Mouse (Mus musculus) heart, postnatal 14 days (tissue): Measurements from ENCODE around the gene Tssk3. TPM values are rescaled to one million over a fixed set of nuclear protein-coding genes. Genes with fewer than 3 reads are reported as not detected.
A peak's percentile ranks its signal among the peaks of the same experiment; 100 is the strongest.
"Not testable (repeated sequence)": the region's sequence is repeated elsewhere in the genome, so short reads cannot be mapped to it uniquely, and the experiment has no call there.

Source experiments
- DNase-seq, 2 experiments: peaks; one replicate each; pipeline ENCODE4 v3.0.0; 2021 to 2022
- intact Hi-C: fragments of 180-260 bp; cut with DNase I; formaldehyde crosslinking; loops from one replicate; pipeline ENCODE4 v1.15.1; 2025
- total RNA-seq, 2 experiments: library from RNA; stranded (reverse); gene quantifications; 2 replicates each; pipeline ENCODE4 v1.2.3; 2021

The Tssk3 gene
- total RNA-seq, 2 experiments from 2014 or later: not detected

DNA sequence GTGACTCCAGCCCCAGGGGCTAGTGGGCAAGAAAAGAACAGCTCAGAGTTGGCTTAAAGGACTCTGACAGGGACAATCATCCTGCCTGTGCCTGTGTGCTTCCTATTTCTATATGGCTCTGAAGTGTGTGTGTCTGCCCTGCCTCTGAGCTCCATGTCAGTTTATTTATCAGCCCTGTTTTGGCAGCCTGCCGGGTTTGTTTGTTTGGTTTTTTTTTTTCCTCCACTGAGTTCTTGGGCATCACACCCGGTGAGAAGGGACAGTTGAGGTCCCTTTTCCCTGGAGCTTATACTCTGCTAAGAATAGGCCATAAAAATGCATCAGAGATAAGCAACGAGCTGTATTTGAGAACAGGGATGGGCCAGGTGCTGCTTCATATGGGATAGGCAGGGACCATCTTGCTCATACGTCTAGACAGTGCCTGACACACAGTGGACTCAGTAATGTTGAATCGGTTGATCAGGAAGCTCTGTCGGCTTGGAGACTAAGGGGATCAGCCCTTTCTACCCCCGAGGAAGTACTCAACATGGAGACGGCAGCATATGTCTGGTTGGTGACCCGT lies 11.6 kb upstream of the Tssk3 start:
- DNase-seq: no peak
- intact Hi-C loops: no loop called here

DNA sequence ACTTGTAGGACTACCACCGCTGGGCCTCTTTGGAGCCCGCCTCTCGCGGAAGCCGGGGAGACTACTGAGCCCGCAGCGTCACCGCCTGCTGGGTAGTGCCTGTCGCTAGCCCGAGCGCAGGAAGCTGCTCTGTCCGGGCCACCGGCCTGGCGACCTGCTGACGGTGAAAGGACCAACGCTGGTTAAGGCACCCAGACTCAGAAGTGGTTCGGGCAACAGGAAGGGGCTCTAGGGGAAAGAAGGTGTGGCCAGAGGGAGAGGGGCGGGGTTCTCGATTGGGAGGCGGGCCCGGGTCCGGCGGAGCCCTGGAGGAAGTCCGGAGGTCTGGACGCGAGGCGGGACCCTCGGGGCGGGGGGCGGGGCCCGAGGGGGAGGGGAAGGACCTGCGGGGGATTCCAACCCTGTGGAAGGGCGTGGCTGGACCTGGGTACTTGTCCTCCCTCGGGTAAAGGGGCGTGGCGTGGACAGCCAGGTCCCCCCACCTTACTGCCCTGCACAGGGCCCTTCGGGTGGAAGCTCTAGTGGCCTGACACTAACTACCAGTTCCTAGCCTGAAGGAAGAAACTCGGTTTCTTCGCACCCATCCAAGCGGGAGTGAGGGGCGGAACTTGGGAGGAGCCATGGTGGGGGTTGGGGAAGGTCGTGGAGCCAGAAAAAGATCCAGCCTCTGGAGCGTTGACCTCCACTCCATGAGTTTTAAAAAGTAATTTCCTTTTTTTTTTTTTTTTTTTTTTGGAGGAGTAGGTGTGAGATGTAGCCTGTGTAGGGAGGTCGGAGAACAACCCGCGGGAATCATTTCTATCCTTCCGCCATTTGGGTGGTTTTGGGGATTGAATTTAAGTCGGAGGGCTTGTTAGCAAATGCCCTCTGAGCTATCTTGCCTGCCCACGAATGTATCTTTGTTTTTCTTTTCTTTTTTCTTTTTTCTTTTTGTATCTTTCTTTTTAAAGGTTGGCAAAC lies 10.1 kb upstream of the Tssk3 start:
- intact Hi-C loops: no loop called here
- peak; percentile 88 to 90 for DNase-seq

DNA sequence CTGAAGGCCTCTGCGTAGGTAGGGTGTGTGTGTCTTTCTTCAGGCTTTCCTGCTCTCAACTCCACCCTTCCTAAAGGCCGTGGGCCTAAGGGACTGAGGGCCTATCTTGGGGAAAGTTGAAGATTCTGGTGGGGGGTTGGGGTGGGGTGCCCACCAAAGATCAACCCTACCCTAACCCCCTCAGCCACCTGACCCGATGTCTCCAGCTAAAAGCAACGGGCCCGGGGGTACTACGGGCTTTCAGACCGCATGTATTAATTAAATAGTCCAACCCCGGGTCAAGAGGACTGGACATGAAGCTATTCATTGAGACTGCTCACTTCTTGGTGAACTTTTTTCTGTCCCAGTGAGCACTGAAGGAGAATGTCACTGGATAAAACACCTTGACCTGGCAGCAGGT lies 9.2 kb upstream of the Tssk3 start:
- intact Hi-C loops: no loop called here
- DNase-seq: no peak

DNA sequence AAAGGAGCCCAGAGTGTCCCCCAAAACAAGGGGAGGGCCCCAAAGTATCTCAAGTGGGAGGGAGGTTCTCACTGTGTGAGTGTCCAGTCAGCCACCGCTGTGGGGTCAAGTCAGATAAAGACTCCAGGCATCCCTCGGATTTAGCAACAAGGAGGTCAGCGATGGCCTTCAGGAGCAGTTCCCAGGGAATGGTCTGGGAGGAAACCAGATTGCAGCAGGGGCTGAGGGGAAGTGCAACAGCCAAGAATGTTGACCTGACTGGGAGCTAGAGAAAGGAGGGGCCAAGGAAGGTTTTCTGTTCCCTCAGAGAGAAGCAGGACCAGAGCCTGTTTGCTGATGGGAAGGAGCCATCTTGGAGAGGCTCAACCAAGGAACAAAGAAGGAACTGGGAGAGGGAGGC lies 8.1 kb upstream of the Tssk3 start:
- intact Hi-C loops: loop anchor here (5.0 kb wide), 1 partner anchor 108 kb away; no protein-coding TSS in a partner anchor
- no peak for DNase-seq

DNA sequence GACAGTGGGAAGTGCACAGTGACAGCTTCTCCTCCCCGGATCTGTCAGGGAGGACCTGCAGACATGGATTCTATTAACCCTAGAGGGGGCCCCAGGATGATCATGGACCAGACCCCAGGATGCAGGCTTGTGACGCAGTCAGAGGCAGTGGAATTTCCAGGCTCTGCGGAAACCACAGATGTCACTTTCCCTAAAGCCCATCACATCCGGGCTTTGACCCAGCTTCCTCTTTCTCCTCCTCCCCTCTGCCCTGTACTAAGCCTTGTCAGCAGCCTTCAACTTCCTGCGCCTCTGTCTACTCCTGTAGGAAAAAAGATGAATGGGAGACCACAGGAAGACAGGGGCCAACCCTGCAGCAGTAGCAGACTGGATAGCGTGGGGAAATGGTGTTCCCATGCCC lies 5.8 kb upstream of the Tssk3 start:
- intact Hi-C loops: loop anchor here (2.0 to 5.0 kb wide), 2 partner anchors 14 to 111 kb away; no protein-coding TSS in a partner anchor
- no peak for DNase-seq

DNA sequence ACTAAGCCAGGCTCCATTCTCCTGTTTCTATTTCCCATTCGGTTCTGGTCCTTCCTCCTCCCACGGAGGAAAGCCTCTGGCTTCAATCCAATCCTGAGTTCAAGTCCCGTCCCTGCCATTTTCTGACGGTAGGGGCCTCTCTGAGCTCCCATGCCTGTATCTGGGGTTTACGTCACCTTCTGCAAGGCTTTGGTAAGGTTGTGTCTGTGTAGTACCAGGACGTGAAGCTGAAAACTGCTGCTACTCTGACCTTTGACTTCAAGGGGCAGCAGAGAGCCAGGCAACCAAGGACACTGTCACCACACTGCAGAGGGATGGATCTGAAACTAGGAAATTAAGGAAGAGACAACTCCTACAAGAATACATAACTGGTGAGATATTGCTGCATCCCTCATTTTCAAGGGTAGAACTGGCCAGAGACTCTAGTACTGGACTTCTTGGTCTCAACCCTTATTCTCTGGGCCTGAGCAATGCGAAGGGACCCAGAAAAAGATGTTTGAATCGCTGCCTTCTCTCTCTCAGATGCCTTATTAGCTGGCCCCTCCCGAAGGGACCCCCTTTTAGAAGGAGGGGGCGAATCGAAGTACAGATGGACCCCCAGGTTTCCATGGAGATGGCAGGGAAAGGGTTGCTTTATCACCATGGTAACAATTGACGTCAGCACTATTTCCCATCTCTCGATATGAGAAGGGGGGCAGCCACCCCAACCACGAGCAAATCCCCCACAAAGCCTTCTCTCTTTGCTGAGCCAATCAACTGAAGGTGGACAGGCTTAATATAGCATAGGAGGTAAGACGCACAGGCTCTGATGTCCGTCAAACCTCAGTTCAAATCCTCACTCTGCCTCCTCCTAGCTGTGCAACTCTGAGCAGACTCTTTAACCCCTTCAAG lies 5.1 kb upstream of the Tssk3 start:
- intact Hi-C loops: loop anchor here (2.0 to 5.0 kb wide), 2 partner anchors 15 to 111 kb away; no protein-coding TSS in a partner anchor
- no peak for DNase-seq

DNA sequence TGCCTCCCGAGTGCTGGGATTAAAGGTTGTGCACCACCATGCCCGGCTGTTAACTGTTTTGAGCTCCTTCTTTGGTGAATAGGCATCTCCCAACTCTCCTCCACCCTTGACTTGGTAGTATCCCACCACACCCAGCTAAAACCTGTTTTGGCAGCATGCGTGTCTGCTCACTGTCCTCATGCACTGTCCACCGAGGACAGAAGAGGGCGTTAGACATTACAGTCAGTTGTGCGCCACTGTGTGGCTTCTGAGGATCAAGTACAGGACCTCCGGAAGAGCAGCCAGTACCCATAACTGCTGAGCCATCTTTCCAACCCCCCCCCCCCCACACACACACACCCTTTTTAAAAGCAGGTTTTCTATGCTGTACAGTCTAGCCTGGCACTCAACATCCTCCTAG lies 3.9 kb upstream of the Tssk3 start:
- intact Hi-C loops: loop anchor here (5.0 kb wide), 1 partner anchor 113 kb away; no protein-coding TSS in a partner anchor
- no peak for DNase-seq

DNA sequence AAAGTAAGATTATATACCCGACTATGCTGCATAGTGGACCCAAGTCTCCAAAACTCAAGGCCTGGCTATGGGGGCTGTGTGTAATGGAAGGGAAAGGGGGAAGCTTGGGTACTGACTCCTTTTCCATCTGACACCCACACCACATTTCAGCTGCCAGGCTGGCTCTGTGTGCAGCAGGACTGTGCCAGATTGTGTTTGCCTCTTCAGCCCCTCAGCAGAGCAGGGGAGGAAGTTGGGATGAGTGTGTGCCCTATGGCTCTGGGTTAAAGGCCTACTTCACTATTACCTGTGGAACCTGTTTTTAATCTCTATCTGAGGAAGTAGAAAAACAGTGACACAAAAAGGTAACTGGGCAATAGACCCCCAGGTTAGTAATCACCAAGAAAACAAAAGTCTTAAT lies 9.7 kb downstream of the Tssk3 start:
- intact Hi-C loops: no loop called here
- no peak for DNase-seq

DNA sequence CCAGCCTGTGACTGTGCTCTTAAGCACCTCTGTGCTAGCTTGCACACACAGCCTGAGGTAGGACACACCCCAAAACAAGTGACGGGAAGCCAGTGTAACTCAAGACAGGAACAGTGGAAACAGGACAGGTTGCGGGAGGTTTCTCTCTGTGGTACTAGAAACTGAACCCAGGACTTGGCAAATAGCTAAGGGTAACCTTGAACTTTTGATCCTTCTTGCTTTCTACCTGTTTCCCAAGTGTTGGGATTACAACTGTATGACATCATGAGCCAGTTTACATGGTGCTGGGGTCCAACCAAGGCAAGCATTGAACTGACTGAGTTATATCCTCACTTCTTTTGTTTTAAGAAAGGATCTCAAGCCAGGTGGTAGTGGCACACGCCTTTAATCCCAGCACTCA lies 11.0 kb downstream of the Tssk3 start:
- intact Hi-C loops: no loop called here
- no peak for DNase-seq

DNA sequence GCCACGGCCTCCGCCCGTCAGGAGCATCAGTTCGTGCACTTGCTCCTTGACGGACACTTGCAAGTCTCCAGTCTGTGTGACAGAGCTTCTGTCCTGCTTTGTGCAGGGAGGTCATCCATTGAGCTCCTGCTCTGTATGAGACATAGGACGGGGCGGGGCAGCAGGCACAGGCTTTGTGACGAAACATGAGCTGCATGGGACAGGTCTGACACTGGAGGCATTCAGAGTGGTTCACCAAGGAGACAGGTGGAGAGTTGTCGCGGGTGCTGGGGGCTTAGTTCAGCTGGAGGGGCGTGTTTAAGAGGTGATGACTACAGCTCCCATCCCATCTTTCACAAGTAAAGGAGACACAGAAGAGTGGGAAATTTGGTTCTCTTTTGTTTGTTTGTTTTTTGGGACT lies 14.8 kb downstream of the Tssk3 start:
- intact Hi-C loops: no loop called here
- DNase-seq: no peak

DNA sequence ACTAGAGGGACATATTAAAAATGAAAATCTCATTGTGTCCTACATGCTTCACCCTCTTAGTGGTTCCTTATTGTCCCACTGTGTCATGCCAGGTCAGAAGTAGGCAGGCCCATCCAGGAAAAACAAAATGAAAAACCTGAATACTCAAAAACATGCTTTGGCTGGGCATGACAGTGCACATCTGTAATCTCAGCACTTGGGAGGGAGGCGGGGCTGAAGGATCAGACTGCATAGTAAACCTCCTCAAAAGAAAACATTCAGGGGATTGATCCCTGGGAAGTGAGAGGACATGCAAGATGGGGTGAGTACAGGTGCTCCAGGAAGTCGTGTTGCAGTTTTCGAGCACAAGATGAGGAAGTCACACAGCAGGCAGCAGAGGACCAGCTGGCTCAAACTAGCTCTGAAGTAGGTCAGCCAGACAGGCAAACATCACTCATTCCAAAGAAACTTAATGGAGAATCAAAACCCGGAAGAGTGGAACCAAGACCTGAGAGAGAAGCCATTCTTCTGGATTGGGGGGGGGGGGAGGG lies 26.5 kb downstream of the Tssk3 start:
- no peak for DNase-seq
- intact Hi-C loops: no loop called here

DNA sequence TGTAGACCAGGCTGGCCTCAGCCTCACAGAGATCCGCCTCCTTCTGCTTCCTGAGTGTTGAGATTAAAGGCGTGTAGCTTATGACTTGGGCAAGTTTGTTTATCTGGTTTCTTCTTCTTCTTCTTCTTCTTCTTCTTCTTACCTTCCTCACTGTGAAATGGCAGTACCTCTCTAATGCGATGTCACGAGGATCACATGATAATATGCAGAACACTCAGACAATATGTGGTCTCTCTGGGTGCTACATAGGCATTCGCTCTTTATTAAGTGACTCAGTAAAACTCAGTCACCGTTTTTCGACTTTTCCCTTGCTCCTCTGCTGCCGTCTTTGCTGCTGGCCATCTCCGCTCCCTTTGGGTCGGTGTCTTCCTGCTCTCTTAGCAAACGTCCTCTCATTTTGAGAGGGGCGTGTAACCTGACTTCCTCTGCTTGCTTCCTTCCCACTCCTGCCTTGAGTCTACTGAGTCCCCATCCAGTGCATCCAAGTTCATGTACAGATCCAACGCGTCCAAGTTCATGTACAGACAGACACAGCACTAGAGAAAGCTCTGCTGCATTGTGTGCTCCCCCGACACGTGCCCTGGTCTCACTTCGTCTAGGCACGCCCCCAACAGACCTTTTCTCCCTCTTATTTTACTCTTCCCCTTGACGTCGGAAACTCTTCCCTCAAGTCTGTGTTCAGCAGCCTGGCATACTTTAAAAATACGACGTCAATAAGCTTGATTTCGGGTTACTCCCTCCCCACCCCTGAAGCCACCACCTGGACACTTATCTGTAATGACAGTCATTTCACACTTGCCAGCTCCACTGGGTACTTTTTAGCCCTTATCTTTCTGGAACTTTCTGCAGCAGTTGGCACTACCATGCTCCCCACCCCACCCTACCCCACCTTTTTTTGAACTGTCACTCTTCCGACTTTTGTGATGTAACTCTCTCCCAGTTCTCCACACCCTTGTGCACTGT lies 27.4 kb downstream of the Tssk3 start:
- intact Hi-C loops: no loop called here
- no peak for DNase-seq

DNA sequence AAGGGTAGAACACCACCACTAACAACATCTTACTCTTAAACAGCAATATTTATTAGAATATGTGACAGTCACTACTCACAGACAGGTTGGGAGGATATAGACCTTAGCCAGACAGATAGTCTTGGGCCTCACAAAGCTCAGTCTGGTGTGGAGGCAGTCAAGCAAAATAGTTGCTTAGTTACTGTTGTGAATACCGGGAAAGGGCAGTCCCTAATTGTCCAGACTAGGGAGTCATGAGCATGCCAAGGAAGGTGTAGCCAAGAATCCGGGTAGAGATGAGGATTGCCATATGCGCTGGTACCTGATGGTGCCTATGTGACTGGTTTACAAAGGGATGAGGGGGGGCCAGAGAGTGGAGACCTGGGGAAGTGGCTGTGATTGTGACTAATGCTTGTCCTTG lies 28.7 kb downstream of the Tssk3 start:
- no peak for DNase-seq
- intact Hi-C loops: no loop called here

DNA sequence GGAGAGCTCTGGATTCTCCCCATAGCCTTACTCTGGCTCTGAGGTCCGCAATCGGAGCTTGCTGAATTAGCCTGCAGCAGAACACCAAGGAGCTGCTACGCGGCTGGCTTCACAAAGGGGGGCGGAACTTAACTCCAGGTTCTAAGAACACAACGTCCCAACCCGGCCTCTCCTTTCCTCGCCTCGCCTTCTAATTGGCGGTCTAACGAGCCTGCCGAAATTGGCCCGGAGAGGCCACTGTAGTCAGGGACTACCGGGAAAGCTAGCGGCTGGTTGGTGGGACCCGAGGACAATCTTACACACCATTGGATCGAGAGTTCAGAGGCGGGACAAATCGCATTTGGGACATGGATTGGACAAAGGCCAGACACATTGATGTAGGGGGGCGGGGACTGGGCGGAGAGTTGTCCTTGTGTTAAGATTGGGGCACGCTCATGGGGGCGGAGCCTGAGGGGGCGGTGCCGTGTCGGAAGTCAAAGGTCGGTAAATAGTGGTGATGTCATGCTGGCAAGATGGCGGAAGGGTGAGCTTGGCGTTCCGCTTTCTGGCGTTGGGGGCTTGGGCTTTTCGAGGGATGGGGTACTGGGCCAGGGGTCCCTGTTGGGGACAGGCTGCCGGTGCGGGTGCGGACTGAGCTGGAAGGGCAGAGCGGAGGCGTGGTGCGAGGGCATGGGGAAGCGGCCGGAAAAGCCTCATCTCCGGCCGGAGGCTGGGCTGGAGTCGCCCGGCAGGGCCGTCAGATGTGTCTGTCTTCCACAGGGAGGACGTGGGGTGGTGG lies 29.4 kb downstream of the Tssk3 start, which contains the start of gene Bsdc1:
Gene Bsdc1, plus strand, starts transcription at position 399 of the 778 bp plus-strand sequence.
- intact Hi-C loops: no loop called here
- peak; percentile 99 for DNase-seq

DNA sequence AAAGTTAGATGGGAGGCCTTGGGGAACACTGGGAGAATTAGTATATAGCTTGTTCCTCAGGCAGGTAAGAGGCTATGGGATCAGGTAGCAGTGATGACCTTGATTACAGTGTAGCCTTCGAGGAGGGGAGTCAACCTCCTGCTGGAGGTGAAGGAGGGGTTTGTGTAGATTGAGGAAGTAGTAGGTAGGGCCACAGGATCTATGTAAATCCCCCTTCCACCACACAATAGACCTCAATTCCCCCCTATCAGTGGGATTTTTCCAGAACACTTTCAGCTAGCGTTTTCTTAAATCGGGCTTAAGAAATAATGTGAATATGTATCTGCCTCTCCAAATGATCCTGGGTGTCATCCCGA lies 30.0 kb downstream of the Tssk3 start:
- intact Hi-C loops: no loop called here
- DNase-seq: no peak

DNA sequence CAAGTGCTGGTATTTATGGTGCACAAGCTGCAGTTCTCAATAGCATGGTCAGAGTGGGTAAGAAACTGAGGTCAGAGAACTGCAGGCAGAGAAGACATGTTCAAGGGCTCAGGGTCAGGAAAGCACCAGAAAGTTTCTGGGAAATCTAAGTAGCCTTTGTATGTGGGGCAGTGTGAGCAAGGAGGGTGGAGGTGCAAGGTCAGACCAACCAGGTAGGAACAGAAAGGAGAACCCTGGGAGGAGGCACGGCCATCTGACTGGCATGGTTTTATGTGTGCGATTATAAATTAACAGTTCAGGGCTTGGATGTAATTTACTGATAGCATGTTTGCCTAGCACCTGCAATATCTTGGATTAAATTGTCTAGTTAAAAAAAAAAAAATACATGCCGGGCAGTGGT lies 31.1 kb downstream of the Tssk3 start:
- intact Hi-C loops: loop anchor here (5.0 to 10.0 kb wide), 2 partner anchors 245 to 327 kb away; no protein-coding TSS in a partner anchor
- DNase-seq: no peak

DNA sequence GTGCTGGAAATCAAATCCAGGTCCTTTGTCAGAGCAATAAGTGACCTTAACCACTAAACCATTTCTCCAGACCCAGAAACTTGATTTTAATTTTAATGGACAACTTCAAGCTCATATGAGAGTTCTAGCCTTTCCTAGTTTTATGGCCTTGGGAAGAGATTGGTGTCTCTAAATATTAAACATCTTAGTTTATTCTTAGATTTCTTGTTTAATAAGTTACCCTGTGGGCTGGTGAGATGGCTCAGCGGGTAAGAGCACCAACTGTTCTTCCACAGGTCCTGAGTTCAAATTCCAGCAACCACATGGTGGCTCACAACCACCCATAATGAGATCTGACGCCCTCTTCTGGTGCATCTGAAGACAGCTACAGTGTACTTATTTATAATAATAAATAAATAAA lies 33.5 kb downstream of the Tssk3 start:
- intact Hi-C loops: loop anchor here (5.0 to 10.0 kb wide), 2 partner anchors 243 to 325 kb away; no protein-coding TSS in a partner anchor
- not testable (repeated sequence) for DNase-seq

DNA sequence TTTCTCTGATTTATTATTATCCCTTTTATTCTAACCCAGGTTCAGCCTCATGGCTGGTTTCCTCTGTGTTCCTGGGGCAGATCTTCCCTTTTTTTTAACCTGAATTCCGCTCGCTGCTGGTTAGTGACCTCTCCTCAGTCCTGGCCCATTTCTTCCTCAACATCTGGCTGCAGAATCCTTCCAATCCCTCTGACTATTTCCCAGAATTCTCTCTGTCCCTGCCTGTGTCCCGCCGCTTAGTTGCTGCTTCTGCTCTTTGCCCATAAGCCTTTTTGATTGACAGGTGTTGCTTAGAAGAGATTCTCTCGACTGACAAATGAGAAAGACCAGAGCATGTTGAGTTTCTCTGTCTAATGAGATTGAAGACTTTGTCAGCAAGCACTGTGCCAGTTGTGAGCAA lies 34.7 kb downstream of the Tssk3 start:
- DNase-seq: no peak
- intact Hi-C loops: loop anchor here (5.0 to 10.0 kb wide), 2 partner anchors 241 to 324 kb away; no protein-coding TSS in a partner anchor
